Mouse (Mus musculus): Measurements from ENCODE around the gene Eif4e3.

The Eif4e3 gene
- long read RNA-seq, experiment 1, transcript Eif4e3-201 (7 exons, 2,515 nt) = major isoform, 19 of 22 reads
- long read RNA-seq, experiment 1, partial matches to known transcripts = 1 of 22 reads
- long read RNA-seq, experiment 1, other reads (novel, unspliced or antisense) = 2 of 22 reads
- long read RNA-seq, experiment 2, transcript Eif4e3-201 (7 exons, 2,515 nt) = major isoform, 34 of 36 reads
- long read RNA-seq, experiment 2, partial matches to known transcripts = 0 of 36 reads
- long read RNA-seq, experiment 2, other reads (novel, unspliced or antisense) = 2 of 36 reads

GRCm38 (mm10) chr6:99666318-99667171 is at the start of gene Eif4e3, which contains the start of gene Gm20696:
Gene Eif4e3 (minus strand): TSS chr6:99666771.
Gene Gm20696 (minus strand): TSS chr6:99666797.
- intact Hi-C loops (cut with DNase I) = no loop called here

GRCm38 (mm10) chr6:99715913-99716312 is 49.3 kb upstream of the Eif4e3 start:
- intact Hi-C loops (cut with DNase I) = no loop called here

- intact Hi-C loops (cut with DNase I) = no loop called here
Measured at GRCm38 (mm10) chr6:99715191-99715590, 48.6 kb upstream of the Eif4e3 start.

- intact Hi-C loops (cut with DNase I) = no loop called here
Measured at GRCm38 (mm10) chr6:99713256-99713655, 46.7 kb upstream of the Eif4e3 start.

GRCm38 (mm10) chr6:99711576-99712101 is 45.1 kb upstream of the Eif4e3 start:
- intact Hi-C loops (cut with DNase I) = no loop called here

- intact Hi-C loops (cut with DNase I) = no loop called here
Measured at GRCm38 (mm10) chr6:99700484-99700883, 33.9 kb upstream of the Eif4e3 start.

GRCm38 (mm10) chr6:99692916-99693841 is 26.6 kb upstream of the Eif4e3 start:
- intact Hi-C loops (cut with DNase I) = no loop called here

GRCm38 (mm10) chr6:99692206-99692915 is 25.8 kb upstream of the Eif4e3 start, which contains the start of gene Gpr27:
Gene Gpr27 (plus strand): TSS chr6:99692679.
- intact Hi-C loops (cut with DNase I) = no loop called here

- intact Hi-C loops (cut with DNase I) = no loop called here
Measured at GRCm38 (mm10) chr6:99691666-99692205, 25.2 kb upstream of the Eif4e3 start.

GRCm38 (mm10) chr6:99688513-99688912 is 21.9 kb upstream of the Eif4e3 start:
- intact Hi-C loops (cut with DNase I) = loop anchor here (5.0 kb wide), 1 partner anchor 94 kb away; no protein-coding TSS in a partner anchor

GRCm38 (mm10) chr6:99684899-99685298 is 18.3 kb upstream of the Eif4e3 start:
- intact Hi-C loops (cut with DNase I) = loop anchor here (5.0 kb wide), 1 partner anchor 97 kb away; no protein-coding TSS in a partner anchor

- intact Hi-C loops (cut with DNase I) = no loop called here
Measured at GRCm38 (mm10) chr6:99683974-99684373, 17.4 kb upstream of the Eif4e3 start.

- intact Hi-C loops (cut with DNase I) = no loop called here
Measured at GRCm38 (mm10) chr6:99678108-99678507, 11.5 kb upstream of the Eif4e3 start.

- intact Hi-C loops (cut with DNase I) = no loop called here
Measured at GRCm38 (mm10) chr6:99677325-99677724, 10.8 kb upstream of the Eif4e3 start.

- intact Hi-C loops (cut with DNase I) = loop anchor here (5.0 kb wide), 1 partner anchor 113 kb away; no protein-coding TSS in a partner anchor
Measured at GRCm38 (mm10) chr6:99674482-99674881, 7.9 kb upstream of the Eif4e3 start.

- intact Hi-C loops (cut with DNase I) = loop anchor here (5.0 kb wide), 1 partner anchor 116 kb away; no protein-coding TSS in a partner anchor
Measured at GRCm38 (mm10) chr6:99671768-99672167, 5.2 kb upstream of the Eif4e3 start.

GRCm38 (mm10) chr6:99670481-99671119 is 4.0 kb upstream of the Eif4e3 start:
- intact Hi-C loops (cut with DNase I) = loop anchor here (5.0 kb wide), 1 partner anchor 117 kb away; no protein-coding TSS in a partner anchor

- intact Hi-C loops (cut with DNase I) = loop anchor here (5.0 kb wide), 1 partner anchor 118 kb away; no protein-coding TSS in a partner anchor
Measured at GRCm38 (mm10) chr6:99669481-99670325, 3.1 kb upstream of the Eif4e3 start.

Measured in adrenal gland (tissue).